Mouse (Mus musculus) heart, postnatal 4 days (tissue): ENCODE measurements around the gene Itpka. TPM values are rescaled to one million over a fixed set of nuclear protein-coding genes. Genes with fewer than 3 reads are reported as not detected.
A peak's percentile ranks its signal among the peaks of the same experiment; 100 is the strongest.

Source experiments
- DNase-seq: peaks from one replicate; pipeline ENCODE4 v3.0.0; 2021
- total RNA-seq, 2 experiments: library from RNA; stranded (reverse); gene quantifications; 2 replicates each; pipeline ENCODE4 v1.2.3; 2021

Gene Itpka
- total RNA-seq, 2 experiments from 2014 or later, result 1.5 to 1.7 TPM

GRCm38 (mm10) chr2:119758101-119758843, 16.1 kb downstream of the Itpka start:
- peak; percentile 37 for DNase-seq

- no peak for DNase-seq
Observed at GRCm38 (mm10) chr2:119758844-119759835, 17.0 kb downstream of the Itpka start.

- no peak for DNase-seq
Observed at GRCm38 (mm10) chr2:119760251-119760650, 18.1 kb downstream of the Itpka start, which contains the start of gene Ltk. Gene Ltk, minus strand, starts transcription at chr2:119760431.

DNA sequence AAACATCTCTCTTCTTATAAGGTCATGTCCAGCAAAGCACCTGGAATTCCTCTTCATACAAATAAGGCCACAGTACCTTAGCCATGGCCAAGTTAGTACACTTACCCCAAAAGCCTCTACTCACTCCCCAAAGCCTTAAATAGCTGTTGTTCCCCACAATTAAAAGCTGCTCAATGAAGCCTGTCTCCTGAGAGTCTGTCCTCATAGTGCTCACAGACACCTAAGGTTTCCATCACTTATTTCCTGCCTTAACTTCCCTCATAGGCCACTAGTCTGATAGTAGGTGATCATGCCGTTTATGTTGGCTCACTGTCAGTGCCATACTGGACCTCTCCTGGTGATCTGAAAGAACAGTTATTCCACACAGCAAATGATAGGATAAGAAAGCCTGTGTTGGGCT, 20.1 kb downstream of the Itpka start:
- DNase-seq, result no peak

DNA sequence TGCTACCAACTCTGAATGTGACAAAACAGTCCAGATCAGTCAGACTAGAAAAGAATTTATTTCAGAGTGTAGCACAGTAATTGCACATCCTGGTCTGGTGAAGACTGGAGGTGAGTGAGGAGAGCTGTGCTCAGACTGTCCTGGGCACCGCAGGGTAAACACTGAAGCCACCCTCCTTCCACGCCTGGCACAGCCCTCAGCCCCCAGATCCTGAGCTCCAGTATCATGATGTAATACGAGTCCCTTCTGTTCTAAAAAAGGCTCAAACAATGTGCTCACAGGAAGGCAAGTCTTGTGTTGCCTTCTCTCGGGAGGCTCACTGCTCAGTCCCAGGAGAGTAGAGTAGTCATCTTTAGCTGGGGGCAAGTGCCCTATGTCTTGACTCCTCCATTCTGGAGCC, 21.8 kb downstream of the Itpka start:
- no peak for DNase-seq

GRCm38 (mm10) chr2:119767246-119767645, 25.1 kb downstream of the Itpka start:
- no peak for DNase-seq

DNA sequence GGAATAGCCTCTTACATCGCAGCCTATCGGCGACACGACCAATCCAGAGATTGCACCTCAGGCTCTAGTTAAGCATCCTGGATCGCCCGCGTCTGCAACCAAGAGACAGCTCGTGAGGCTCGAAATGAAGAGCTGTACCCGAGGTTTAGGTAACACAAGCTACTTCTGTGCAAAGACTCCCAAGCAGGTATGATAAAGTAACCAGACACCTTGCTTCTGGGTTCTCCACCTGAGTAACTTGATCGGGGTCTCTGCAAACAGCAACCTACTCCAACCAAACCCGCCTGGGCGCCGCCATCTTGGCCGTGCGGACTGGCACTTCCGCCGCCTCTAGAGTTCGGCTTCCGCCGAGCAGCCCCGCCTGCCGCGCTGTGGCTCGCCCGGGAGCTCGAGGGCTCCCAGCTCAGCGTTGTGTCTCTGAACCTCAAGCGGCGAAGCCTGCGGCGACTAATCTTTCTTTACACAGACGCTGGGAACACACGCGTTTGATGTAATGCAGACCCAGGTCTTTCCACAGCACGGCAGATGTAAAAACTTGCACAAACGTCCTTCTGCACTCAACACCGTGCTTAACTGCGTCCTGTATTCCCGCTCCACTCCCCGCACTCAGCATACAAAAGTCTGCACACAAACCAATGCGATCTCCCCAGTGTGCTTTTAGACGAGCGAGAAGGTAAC, 45.2 kb downstream of the Itpka start, which contains the start of gene Rpap1:
Rpap1 (minus strand) TSS at position 332 of the 678 bp plus-strand sequence.
- DNase-seq, result peak; percentile 84

- DNase-seq, result no peak
Observed at GRCm38 (mm10) chr2:119789996-119790395, 47.9 kb downstream of the Itpka start.

- no peak for DNase-seq
Observed at GRCm38 (mm10) chr2:119797279-119797783, 55.2 kb downstream of the Itpka start, which contains the start of gene Tyro3. Gene Tyro3, plus strand, starts transcription at chr2:119797733.

DNA sequence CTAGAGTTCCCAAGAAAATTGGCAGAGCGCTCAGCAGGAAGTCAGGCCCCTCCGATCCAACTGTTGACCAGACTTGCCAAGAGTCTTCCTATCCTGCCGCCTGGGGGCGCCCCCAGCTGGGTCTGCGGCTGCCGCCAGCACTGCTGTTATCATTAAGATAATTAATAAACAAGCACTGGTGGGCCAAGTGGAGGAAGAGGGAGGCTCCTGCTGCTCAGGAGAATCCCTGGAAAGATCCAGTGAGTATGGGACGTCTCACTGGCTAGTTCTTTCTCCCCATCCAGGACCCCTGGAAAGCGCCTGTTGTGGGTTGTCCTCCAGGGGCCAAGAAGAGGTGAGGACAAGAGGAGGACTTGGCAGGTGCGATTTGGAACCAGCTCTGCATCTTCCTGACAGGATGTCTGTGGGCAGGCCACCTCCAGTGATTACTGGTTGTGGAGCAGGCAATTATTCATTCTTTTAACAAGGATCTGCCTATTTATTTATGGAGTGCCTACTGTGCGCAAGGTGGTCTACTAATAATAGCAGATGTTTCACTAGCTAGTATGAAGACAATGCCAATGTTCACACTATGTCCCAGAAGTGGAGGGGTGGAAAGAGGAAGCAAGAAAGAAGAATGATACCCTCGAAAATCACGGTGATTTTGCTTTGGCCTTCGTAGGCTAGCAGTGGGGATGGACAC, 56.2 kb downstream of the Itpka start:
- peak; percentile 85 for DNase-seq

DNA sequence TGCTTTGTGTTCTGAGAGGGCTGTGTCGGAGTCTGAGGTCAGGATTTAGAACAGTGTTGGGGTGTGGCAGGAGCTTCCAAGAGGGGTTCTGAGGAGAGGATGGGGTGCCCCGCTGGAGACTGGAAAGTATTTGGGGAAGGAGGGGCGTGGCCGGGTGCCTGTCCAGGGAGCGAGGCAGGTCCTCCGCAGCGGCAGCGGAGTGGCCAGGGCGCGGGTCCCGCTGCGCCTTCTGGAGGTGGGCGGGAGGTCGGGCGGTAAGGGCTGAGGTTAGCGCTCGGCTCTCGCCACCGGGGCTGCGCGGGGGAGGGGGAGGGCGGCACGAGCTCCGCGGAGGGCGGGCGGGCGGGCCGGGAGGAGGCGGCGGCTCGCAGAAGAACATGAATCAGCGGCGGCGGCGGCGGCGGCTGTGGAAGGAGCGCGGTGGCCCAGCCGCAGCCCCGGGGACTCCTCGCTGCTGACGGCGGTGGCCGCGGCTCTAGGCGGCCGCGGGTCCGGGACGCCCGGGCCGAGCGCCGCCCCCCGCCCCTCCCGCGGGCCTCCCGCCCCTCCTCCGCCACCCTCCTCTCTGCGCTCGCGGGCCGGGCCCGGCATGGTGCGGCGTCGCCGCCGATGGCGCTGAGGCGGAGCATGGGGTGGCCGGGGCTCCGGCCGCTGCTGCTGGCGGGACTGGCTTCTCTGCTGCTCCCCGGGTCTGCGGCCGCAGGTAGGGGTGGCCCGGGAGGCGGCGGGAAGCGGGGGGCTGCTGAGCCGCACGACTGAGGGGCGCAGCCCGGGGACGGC, 57.2 kb downstream of the Itpka start:
- peak; percentile 56 for DNase-seq

DNA sequence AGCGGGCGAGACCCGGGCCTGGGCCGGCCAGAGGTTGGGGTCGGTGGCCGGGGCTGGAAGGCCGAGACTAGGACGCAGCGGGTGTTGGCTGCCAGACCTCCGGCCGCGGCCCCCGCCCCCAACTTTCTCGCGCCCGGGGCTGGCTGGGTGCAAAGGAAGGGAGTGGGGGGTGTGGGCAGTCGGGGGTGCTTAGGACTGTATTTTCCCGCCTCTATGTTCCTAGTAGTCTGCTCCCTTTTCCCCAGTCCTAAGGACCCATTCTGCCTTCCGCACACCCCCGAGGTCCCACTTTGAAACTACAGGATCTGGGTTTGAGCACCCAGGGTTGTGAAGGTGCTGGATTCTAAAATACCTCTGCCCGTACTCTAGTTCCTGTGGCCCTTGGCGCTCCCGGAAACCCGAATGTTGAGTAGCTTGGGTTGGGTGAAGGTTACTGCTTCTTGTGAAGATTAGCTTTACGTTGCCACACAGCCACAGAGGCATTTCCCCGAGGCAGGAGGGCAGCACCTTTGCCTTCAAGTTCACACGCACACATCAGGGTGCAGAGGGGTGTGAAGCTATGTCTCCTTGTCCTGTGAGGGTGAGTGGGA, 57.9 kb downstream of the Itpka start:
- DNase-seq, result no peak

Other genes starting within 250 kb of the Itpka start
- under 1 TPM; 0.23 to 0.24 TPM for gene Exd1, start 194.7 kb upstream of the Itpka start, total RNA-seq
- gene Chp1, start 194.6 kb upstream of the Itpka start, total RNA-seq, result 10 to 100 TPM; 77.5 to 84.8 TPM
- gene Nusap1, start 124.0 kb upstream of the Itpka start, total RNA-seq, result 10 to 100 TPM; 23.4 to 27.3 TPM
- gene Oip5, start 123.9 kb upstream of the Itpka start, total RNA-seq, result 10 to 100 TPM; 10.3 to 11.1 TPM
- 10 to 100 TPM; 47.7 to 48.9 TPM for gene Ndufaf1, start 79.5 kb upstream of the Itpka start, total RNA-seq
- gene Rtf1, start 67.3 kb upstream of the Itpka start, total RNA-seq, result 10 to 100 TPM; 26.4 to 27.1 TPM
- under 1 TPM in 1 of 2 experiments, not detected in 1; 0.16 TPM for gene Ltk, start 18.1 kb downstream of the Itpka start, total RNA-seq
- gene Rpap1, start 45.2 kb downstream of the Itpka start, total RNA-seq, result 10 to 100 TPM; 16.1 to 18.7 TPM
- 1 to 10 TPM; 9.5 to 9.7 TPM for gene Tyro3, start 55.4 kb downstream of the Itpka start, total RNA-seq
- 10 to 100 TPM; 51.6 to 57.6 TPM for gene Mga, start 154.9 kb downstream of the Itpka start, total RNA-seq
- gene Mapkbp1, start 230.4 kb downstream of the Itpka start, total RNA-seq, result 10 to 100 TPM; 12.6 to 13.6 TPM